Mouse (Mus musculus): ENCODE data around the gene Neil3.

Neil3 gene

GRCm38 (mm10) chr8:53638495-53639171, at the start of gene Neil3:
Gene Neil3 (minus strand): TSS chr8:53639065.
- DNase-seq (ENCODE audit: low spot score in 2 of 2): peak; percentile 7 to 18

- DNase-seq (ENCODE audit: low spot score in 2 of 2): peak; percentile 37 to 68
Observed at GRCm38 (mm10) chr8:53680846-53681245, 42.0 kb upstream of the Neil3 start.

GRCm38 (mm10) chr8:53663946-53664345, 25.1 kb upstream of the Neil3 start:
- DNase-seq (ENCODE audit: low spot score in 2 of 2): peak in 1 of 2 experiments; percentile 57

GRCm38 (mm10) chr8:53661436-53661835, 22.6 kb upstream of the Neil3 start:
- no peak for DNase-seq (ENCODE audit: low spot score in 2 of 2)

GRCm38 (mm10) chr8:53630618-53631017, 8.2 kb downstream of the Neil3 start:
- no peak for DNase-seq (ENCODE audit: low spot score in 2 of 2)

GRCm38 (mm10) chr8:53628864-53629415, 9.9 kb downstream of the Neil3 start:
- DNase-seq (ENCODE audit: low spot score in 2 of 2): no peak

GRCm38 (mm10) chr8:53623425-53623824, 15.4 kb downstream of the Neil3 start:
- no peak for DNase-seq (ENCODE audit: low spot score in 2 of 2)

- DNase-seq (ENCODE audit: low spot score in 2 of 2): no peak
Observed at GRCm38 (mm10) chr8:53619196-53619595, 19.7 kb downstream of the Neil3 start.

GRCm38 (mm10) chr8:53614288-53614646, 24.6 kb downstream of the Neil3 start:
- no peak for DNase-seq (ENCODE audit: low spot score in 2 of 2)

- DNase-seq (ENCODE audit: low spot score in 2 of 2): no peak
Observed at GRCm38 (mm10) chr8:53613577-53614287, 25.1 kb downstream of the Neil3 start.

GRCm38 (mm10) chr8:53612297-53612696, 26.6 kb downstream of the Neil3 start:
- DNase-seq (ENCODE audit: low spot score in 2 of 2): no peak

- DNase-seq (ENCODE audit: low spot score in 2 of 2): no peak
Observed at GRCm38 (mm10) chr8:53607040-53607439, 31.8 kb downstream of the Neil3 start.

- no peak for DNase-seq (ENCODE audit: low spot score in 2 of 2)
Observed at GRCm38 (mm10) chr8:53604906-53605305, 34.0 kb downstream of the Neil3 start.

GRCm38 (mm10) chr8:53603672-53604071, 35.2 kb downstream of the Neil3 start:
- DNase-seq (ENCODE audit: low spot score in 2 of 2): no peak

GRCm38 (mm10) chr8:53600826-53601225, 38.0 kb downstream of the Neil3 start:
- no peak for DNase-seq (ENCODE audit: low spot score in 2 of 2)

- no peak for DNase-seq (ENCODE audit: low spot score in 2 of 2)
Observed at GRCm38 (mm10) chr8:53600025-53600811, 38.6 kb downstream of the Neil3 start.

GRCm38 (mm10) chr8:53598101-53598500, 40.8 kb downstream of the Neil3 start:
- no peak for DNase-seq (ENCODE audit: low spot score in 2 of 2)

GRCm38 (mm10) chr8:53591777-53592176, 47.1 kb downstream of the Neil3 start:
- no peak for DNase-seq (ENCODE audit: low spot score in 2 of 2)

- DNase-seq (ENCODE audit: low spot score in 2 of 2): no peak
Observed at GRCm38 (mm10) chr8:53573600-53573999, 65.3 kb downstream of the Neil3 start.

GRCm38 (mm10) chr8:53566223-53566622, 72.6 kb downstream of the Neil3 start:
- no peak for DNase-seq (ENCODE audit: low spot score in 2 of 2)

- no peak for DNase-seq (ENCODE audit: low spot score in 2 of 2)
Observed at GRCm38 (mm10) chr8:53562441-53563040, 76.3 kb downstream of the Neil3 start.

- no peak for DNase-seq (ENCODE audit: low spot score in 2 of 2)
Observed at GRCm38 (mm10) chr8:53539585-53539984, 99.3 kb downstream of the Neil3 start.
